Mouse (Mus musculus): ENCODE measurements around the gene Clybl. TPM values are rescaled to one million over a fixed set of nuclear protein-coding genes. Genes with fewer than 3 reads are reported as not detected.

Clybl gene
- polyA plus RNA-seq (2012; rRNA removed), result 10.1 and 11.7 TPM in 2 replicates

DNA sequence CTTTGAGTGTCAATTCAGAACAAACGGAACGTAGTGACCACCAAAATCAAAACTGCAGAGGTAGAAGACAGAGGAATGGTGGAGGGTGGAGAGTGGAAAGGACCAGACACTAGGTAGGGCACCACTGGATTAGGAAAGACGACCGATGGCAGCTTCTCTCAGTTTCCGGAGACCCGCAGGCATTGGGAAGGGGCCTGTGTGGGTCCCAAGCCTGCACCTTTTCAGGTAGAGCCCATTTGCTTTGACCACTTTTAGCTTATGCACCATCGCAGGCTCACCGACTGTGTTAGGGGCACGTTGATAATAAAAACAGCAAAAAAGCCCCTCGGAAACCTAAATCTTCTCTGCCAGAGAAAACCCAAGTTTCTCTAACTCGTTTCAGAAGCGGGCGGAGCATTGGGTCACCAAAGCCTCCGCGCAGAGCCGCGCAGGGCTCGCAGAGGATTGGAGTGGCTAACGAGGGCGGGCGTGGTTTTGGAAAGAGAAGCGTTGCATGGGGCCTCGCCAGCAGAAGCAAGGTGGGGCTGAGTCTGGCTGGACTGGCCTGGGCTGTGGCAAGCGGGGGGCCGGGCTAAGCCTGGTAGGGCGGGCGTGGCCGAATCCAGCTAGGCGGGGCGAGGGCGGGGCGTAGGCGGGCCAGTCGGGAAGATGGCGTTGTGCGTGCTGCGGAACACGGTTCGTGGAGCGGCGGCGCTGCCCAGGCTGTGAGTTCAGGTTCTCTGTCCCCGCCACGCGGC is at the start of gene Clybl:
Gene Clybl (plus strand): TSS at position 627 of the 737 bp plus-strand sequence.
- DNase-seq (ENCODE audit: low read depth), result peak; percentile 94
- TF ChIP-seq POLR2A (IDR thresholded peaks at IDR 0.05; ENCODE audit: borderline replicate concordance, extremely low read depth, insufficient read depth, insufficient read length, poor library complexity, severe bottlenecking) (peak; percentile 48; the same call in 1 of the 2 replicates), CTCF (IDR thresholded peaks at IDR 0.05; ENCODE audit: borderline replicate concordance, extremely low read depth, insufficient read depth, insufficient read length) (no peak)

DNA sequence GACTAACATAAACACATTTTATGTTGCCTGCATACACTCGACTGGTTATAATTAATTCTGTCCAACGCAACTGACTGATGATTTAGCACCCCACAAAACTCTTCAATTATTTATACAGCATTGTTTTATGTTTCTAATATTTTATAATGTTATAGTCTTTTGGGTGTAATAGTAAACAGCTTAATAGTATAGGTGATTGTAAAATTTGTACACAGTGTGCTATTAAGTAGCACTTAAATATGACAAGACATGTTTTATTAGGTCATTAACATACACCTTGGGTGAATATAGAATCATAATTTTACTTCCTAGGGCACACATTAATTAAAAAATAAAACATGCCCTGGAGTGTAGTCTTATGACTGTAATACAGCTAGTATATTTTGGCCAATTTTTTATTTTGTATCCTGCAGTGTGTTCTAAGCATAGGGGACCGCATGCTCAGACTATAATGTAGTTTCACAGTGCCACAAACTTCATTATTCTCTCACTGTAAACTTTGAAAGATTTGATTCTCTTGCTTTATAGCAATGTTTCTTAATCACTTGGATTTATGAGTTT is 45.1 kb upstream of the Clybl start:
- DNase-seq (ENCODE audit: low read depth), result no peak
- no peak for TF ChIP-seq CTCF (IDR thresholded peaks at IDR 0.05; ENCODE audit: borderline replicate concordance, extremely low read depth, insufficient read depth, insufficient read length)
- no peak for TF ChIP-seq POLR2A (IDR thresholded peaks at IDR 0.05; ENCODE audit: borderline replicate concordance, extremely low read depth, insufficient read depth, insufficient read length, poor library complexity, severe bottlenecking)

DNA sequence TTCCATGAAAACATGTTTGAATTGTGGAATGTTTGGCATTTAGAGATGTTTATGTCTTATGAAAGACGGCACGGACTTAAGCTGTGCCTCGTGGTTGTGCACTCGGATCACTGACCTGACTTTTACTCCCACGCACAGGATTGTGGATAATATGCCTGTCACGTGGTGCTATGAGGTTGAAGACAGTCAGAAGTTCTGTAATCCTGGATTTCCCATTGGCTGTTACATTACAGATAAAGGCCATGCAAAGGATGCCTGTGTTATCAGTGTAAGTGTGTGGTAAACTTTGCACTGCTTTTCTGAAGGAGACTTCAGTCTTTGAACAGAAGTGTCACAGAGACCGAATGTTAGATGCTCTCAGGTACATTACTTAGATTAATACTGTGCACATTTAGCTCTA is 44.3 kb upstream of the Clybl start:
- TF ChIP-seq CTCF (IDR thresholded peaks at IDR 0.05; ENCODE audit: borderline replicate concordance, extremely low read depth, insufficient read depth, insufficient read length) (no peak), POLR2A (IDR thresholded peaks at IDR 0.05; ENCODE audit: borderline replicate concordance, extremely low read depth, insufficient read depth, insufficient read length, poor library complexity, severe bottlenecking) (no peak)
- no peak for DNase-seq (ENCODE audit: low read depth)

DNA sequence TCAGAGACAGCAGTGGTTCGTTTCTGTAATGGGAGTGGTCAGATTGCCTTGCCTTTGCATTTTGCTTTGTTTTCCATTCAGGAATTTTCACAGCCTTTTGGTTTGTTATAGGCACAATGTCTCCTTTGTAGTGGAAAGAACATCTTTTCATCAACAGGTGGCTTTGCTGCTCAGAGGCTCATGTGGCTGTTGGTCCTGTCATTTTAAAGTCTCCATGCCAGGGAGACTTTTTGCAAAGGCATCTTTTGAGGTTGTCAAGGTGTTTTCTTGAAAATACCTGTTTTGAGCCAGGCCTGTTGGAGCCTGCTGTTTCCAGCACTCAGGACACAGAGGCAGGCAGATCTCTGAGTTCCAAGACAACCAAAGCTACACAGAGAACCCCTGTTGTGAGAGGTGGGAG is 41.4 kb upstream of the Clybl start:
- no peak for DNase-seq (ENCODE audit: low read depth)
- TF ChIP-seq POLR2A (IDR thresholded peaks at IDR 0.05; ENCODE audit: borderline replicate concordance, extremely low read depth, insufficient read depth, insufficient read length, poor library complexity, severe bottlenecking) (no peak), CTCF (IDR thresholded peaks at IDR 0.05; ENCODE audit: borderline replicate concordance, extremely low read depth, insufficient read depth, insufficient read length) (no peak)

DNA sequence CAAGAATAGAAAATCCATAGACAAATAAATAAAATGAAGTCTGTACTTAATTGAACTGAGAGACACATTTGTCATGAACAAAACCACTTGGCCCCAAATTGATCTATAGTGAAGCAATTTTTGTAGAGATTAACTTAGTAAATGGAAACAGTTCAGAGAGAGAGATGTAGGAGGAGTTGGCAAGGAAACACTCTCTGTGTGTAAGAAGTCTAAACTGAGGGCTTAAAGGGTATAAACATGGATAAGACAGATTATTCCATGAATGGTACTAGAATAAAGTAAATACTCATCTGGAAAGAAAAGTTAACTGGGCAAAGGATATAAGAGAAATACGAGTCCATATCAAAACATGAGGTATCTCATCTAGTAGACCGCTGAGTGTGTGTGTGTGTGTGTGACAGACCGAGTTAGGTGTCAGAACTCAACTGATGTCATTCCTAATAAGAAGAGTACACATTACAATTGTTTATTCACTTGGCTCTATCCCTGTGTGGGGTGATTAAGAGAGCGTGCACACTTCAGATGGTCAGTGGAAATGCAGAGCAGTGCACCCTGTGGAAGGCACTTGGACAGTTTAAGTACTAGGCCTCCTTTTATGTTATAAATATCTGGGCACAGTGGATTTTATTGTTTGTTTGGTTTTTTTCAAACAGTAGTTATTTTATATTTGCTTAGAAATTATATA is 37.8 kb upstream of the Clybl start:
- no peak for DNase-seq (ENCODE audit: low read depth)
- TF ChIP-seq CTCF (IDR thresholded peaks at IDR 0.05; ENCODE audit: borderline replicate concordance, extremely low read depth, insufficient read depth, insufficient read length) (no peak), POLR2A (IDR thresholded peaks at IDR 0.05; ENCODE audit: borderline replicate concordance, extremely low read depth, insufficient read depth, insufficient read length, poor library complexity, severe bottlenecking) (no peak)

DNA sequence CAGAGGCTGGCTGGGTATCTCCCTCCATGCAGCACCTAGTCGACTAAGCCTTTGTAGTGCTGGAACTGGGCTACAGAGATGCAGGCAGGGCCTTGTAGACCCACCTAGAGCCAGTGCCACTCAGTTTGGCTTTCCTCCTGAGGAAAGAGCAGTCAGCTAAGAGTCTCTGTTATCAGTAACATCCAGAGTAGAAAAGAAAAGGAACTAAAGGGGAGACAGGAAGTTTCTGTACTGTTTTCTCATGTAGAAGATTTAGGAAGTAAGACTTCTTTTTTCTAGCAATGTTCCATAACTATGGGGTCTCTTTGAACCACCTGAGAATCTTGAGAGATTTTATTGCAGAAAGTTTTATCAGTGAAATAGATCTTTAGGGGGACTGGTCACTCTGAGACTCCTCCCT is 36.1 kb upstream of the Clybl start:
- no peak for DNase-seq (ENCODE audit: low read depth)
- no peak for TF ChIP-seq POLR2A (IDR thresholded peaks at IDR 0.05; ENCODE audit: borderline replicate concordance, extremely low read depth, insufficient read depth, insufficient read length, poor library complexity, severe bottlenecking)
- no peak for TF ChIP-seq CTCF (IDR thresholded peaks at IDR 0.05; ENCODE audit: borderline replicate concordance, extremely low read depth, insufficient read depth, insufficient read length)

DNA sequence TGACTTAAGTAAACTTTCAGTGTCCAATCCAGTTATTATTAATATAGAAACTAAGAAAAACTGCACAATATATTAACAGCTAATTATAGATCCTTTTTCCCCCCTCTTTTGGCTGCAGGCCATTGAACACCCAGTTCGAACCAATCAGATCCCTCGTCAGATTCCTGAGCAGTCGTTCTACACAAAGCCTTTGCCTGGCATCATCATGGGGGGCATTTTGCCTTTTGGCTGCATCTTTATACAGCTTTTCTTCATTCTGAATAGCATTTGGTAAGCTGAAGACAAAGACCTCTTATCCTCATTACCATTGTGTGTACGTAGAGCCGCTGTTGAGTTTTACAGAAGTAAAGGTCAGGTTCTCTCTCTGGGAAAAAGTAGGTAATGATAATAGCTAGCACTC is 30.9 kb upstream of the Clybl start:
- TF ChIP-seq CTCF (IDR thresholded peaks at IDR 0.05; ENCODE audit: borderline replicate concordance, extremely low read depth, insufficient read depth, insufficient read length) (no peak), POLR2A (IDR thresholded peaks at IDR 0.05; ENCODE audit: borderline replicate concordance, extremely low read depth, insufficient read depth, insufficient read length, poor library complexity, severe bottlenecking) (no peak)

DNA sequence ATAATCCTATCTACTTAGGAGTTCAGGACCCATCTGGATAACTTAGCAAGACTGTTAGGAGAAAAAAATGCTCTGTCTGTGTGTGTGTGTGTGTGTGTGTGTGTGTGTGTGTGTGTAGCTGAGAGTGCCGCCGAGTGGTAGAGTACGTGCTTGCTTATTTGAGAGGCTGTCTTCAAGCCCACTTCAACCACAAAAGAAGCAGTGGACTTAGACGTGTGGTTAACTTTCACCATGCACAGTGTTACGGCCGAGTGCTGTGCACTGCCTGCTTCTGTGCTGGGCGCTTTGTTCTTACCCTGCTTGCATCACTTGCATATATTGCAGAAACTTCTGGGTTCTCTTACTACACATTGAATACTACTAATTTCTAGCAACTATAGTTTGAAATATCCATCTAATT is 23.8 kb upstream of the Clybl start:
- DNase-seq (ENCODE audit: low read depth), result no peak
- TF ChIP-seq CTCF (IDR thresholded peaks at IDR 0.05; ENCODE audit: borderline replicate concordance, extremely low read depth, insufficient read depth, insufficient read length), result no peak

More for the DNA sequence above, 30.9 kb upstream of the Clybl start:
- peak; percentile 64 for DNase-seq (ENCODE audit: low read depth)

DNA sequence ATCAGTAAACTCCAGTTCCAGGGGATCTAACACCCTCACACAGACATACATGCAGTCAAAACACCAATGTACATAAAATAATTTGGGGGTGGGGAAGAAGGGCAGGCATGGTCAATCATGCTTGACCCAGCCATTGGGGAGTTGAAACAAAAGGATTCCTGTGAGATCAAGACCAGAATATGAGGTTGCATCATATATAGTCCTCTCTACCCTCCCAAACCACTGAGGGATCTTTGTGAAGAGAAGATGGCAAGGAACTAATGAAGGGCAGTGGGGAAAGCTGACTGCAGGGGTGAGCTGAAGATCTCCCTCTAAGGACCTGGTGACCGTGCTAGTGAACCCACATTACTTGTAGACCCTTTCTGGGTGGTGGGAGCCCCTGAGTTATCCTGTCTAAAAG is 20.6 kb upstream of the Clybl start:
- TF ChIP-seq CTCF (IDR thresholded peaks at IDR 0.05; ENCODE audit: borderline replicate concordance, extremely low read depth, insufficient read depth, insufficient read length), result no peak
- TF ChIP-seq POLR2A (IDR thresholded peaks at IDR 0.05; ENCODE audit: borderline replicate concordance, extremely low read depth, insufficient read depth, insufficient read length, poor library complexity, severe bottlenecking), result no peak
- DNase-seq (ENCODE audit: low read depth), result no peak

DNA sequence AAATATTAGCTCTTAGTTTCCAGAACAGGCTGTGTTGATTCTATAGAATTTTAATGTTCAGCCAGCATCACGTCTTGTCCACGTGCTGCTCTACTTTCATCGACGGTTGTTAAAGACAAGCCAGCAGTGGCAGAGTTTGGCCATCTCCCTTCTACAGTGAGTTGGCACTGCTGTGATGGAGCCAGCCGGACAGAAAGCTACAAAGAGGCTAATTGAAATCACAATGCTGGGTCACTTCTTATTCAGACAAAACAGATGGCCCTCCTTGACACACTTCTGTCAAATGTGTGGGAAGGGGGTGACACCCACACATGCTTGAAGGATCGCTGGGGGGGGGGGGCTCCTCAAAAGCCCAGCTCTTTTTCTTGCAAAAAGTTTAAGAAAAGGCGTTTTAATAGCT is 12.6 kb upstream of the Clybl start:
- TF ChIP-seq POLR2A (IDR thresholded peaks at IDR 0.05; ENCODE audit: borderline replicate concordance, extremely low read depth, insufficient read depth, insufficient read length, poor library complexity, severe bottlenecking), result no peak
- no peak for TF ChIP-seq CTCF (IDR thresholded peaks at IDR 0.05; ENCODE audit: borderline replicate concordance, extremely low read depth, insufficient read depth, insufficient read length)
- peak; percentile 57 for DNase-seq (ENCODE audit: low read depth)

DNA sequence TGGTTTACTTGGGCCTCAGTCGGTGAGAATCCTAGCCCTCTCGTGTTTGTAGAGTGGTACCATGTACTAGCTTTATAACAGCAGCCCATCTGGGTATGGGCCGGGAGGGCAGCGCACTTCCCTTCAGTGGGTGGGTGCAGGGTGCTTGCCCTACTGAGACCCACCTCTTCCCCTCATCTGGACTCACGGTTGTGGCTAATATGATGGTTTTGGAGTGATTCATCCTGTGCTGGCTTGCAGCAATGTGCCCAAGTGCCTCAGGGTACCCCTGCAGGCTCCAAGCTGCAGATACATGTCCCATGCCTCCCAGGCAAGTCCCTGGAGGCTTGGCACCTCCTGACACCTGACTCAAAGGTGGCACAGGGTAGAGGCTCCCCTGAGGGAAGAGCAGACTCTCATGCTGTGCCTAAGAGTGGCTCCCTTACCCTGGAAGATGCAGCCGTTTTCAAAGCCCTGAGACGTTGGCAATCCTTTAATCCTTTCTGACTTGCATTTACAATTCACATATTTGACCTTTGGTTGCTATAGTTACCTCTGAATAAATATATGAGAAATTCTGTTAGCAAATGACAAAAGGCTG is 11.2 kb upstream of the Clybl start:
- DNase-seq (ENCODE audit: low read depth), result no peak
- TF ChIP-seq POLR2A (IDR thresholded peaks at IDR 0.05; ENCODE audit: borderline replicate concordance, extremely low read depth, insufficient read depth, insufficient read length, poor library complexity, severe bottlenecking) (no peak), CTCF (IDR thresholded peaks at IDR 0.05; ENCODE audit: borderline replicate concordance, extremely low read depth, insufficient read depth, insufficient read length) (no peak)

Measured in brain, embryonic 14.5 days (tissue).